Mouse (Mus musculus) stomach, embryonic 15.5 days (tissue): Measurements from ENCODE around the gene Gcg. TPM values are rescaled to one million over a fixed set of nuclear protein-coding genes. Genes with fewer than 3 reads are reported as not detected.

Source experiments
- ATAC-seq: fragments of 200-750 bp; cut with Nextera tagmentation; 2 replicates; pipeline ENCODE4 v1.8.0; 2017; ENCODE audit warnings: low read depth, moderate number of reproducible peaks, moderate TSS enrichment; ENCODE audit not compliant: insufficient read depth, low FRiP score
- H3K27ac ChIP-seq: fragments of 300-500 bp; sonication (generic); 2 replicates; pipeline ENCODE4 v1.5.1; 2015; ENCODE audit warnings: mild to moderate bottlenecking, inconsistent platforms
- H3K27me3 ChIP-seq: fragments of 300-500 bp; sonication (generic); replicated peaks from 2 replicates; pipeline ENCODE4 v1.6.1; 2015; ENCODE audit warnings: inconsistent platforms
- H3K36me3 ChIP-seq: fragments of 300-500 bp; sonication (generic); 2 replicates; pipeline ENCODE4 v1.6.1; 2015; ENCODE audit warnings: inconsistent platforms
- H3K4me1 ChIP-seq: fragments of 300-500 bp; sonication (generic); 2 replicates; pipeline ENCODE4 v1.6.1; 2015; ENCODE audit warnings: inconsistent platforms
- H3K4me2 ChIP-seq: fragments of 300-500 bp; sonication (generic); 2 replicates; pipeline ENCODE4 v1.6.1; 2015; ENCODE audit warnings: mild to moderate bottlenecking, inconsistent platforms
- H3K4me3 ChIP-seq: fragments of 300-500 bp; sonication (generic); replicated peaks from 2 replicates; pipeline ENCODE4 v1.5.1; 2015; ENCODE audit warnings: inconsistent platforms
- H3K9ac ChIP-seq: fragments of 300-500 bp; sonication (generic); 2 replicates; pipeline ENCODE4 v1.6.1; 2015; ENCODE audit warnings: inconsistent platforms
- H3K9me3 ChIP-seq: fragments of 300-500 bp; sonication (generic); 2 replicates; pipeline ENCODE4 v1.6.1; 2016; ENCODE audit warnings: inconsistent platforms
- WGBS: fragments of 180-500 bp; shearing (Covaris S2); methylation state at CpG from one replicate; pipeline ENCODE4 v1.1.7; 2015; 5-methylcytosine and 5-hydroxymethylcytosine counted together
- polyA plus RNA-seq: library from polyadenylated mRNA; unstranded; fragments of >200 nt; fragmentation: Nextera tagmentation; extraction: Ambion mirVana; gene quantifications from 2 replicates; pipeline ENCODE4 v1.2.1, GENCODE M21; 2015

Gene Gcg
- 92.0 and 164 TPM in 2 replicates for polyA plus RNA-seq

- Histone ChIP-seq H3K4me3 (no peak within 1 kb of the TSS), H3K4me2 (no peak within 1 kb of the TSS), H3K36me3 (no peaks in the 10 kb centered on the region), H3K9me3 (no peaks in the 10 kb centered on the region), H3K9ac (no peak within 1 kb of the TSS), H3K27ac (no peak within 1 kb of the TSS), H3K27me3 (no peaks in the 10 kb centered on the region), H3K4me1 (no peaks in the 10 kb centered on the region)
- no peak for ATAC-seq
- 74% methylated on average over 9 of the region's 9 CpGs for WGBS
Measured at GRCm38 (mm10) chr2:62483550-62483949, at the start of gene Gcg. Gene Gcg (minus strand): TSS chr2:62483650.

- no peak overlapping the region for H3K4me2 ChIP-seq
- H3K9ac ChIP-seq = no peak overlapping the region
- H3K27ac ChIP-seq = no peak overlapping the region
- WGBS = 29% methylated on average over 1 of the region's 1 CpGs
- no peak for ATAC-seq
- no peaks in the 10 kb centered on the region for H3K27me3 ChIP-seq
- no peaks in the 10 kb centered on the region for H3K9me3 ChIP-seq
- H3K4me1 ChIP-seq = no peaks in the 10 kb centered on the region
- H3K36me3 ChIP-seq = no peaks in the 10 kb centered on the region
- H3K4me3 ChIP-seq = no peak overlapping the region
Measured at GRCm38 (mm10) chr2:62531065-62531464, 47.6 kb upstream of the Gcg start.

- Histone ChIP-seq H3K4me1 (no peaks in the 10 kb centered on the region), H3K27ac (no peak overlapping the region), H3K27me3 (no peaks in the 10 kb centered on the region), H3K9me3 (no peaks in the 10 kb centered on the region), H3K4me3 (no peak overlapping the region), H3K36me3 (no peaks in the 10 kb centered on the region), H3K4me2 (no peak overlapping the region), H3K9ac (no peak overlapping the region)
- WGBS = 91% methylated on average over 9 of the region's 9 CpGs
- no peak for ATAC-seq
Measured at GRCm38 (mm10) chr2:62526399-62526798, 42.9 kb upstream of the Gcg start.

GRCm38 (mm10) chr2:62517790-62518189 lies 34.3 kb upstream of the Gcg start:
- ATAC-seq = no peak
- Histone ChIP-seq H3K4me1 (no peaks in the 10 kb centered on the region), H3K9ac (no peak overlapping the region), H3K36me3 (no peaks in the 10 kb centered on the region), H3K4me3 (no peak overlapping the region), H3K27ac (no peak overlapping the region), H3K9me3 (no peaks in the 10 kb centered on the region), H3K27me3 (no peaks in the 10 kb centered on the region), H3K4me2 (no peak overlapping the region)
- WGBS = 89% methylated on average over 2 of the region's 2 CpGs

GRCm38 (mm10) chr2:62514477-62514876 lies 31.0 kb upstream of the Gcg start:
- no peaks in the 10 kb centered on the region for H3K27me3 ChIP-seq
- ATAC-seq = no peak
- no peak overlapping the region for H3K9ac ChIP-seq
- no peaks in the 10 kb centered on the region for H3K4me1 ChIP-seq
- H3K4me3 ChIP-seq = no peak overlapping the region
- no peak overlapping the region for H3K27ac ChIP-seq
- H3K4me2 ChIP-seq = no peak overlapping the region
- H3K36me3 ChIP-seq = no peaks in the 10 kb centered on the region
- WGBS = 80% methylated on average over 6 of the region's 6 CpGs
- no peaks in the 10 kb centered on the region for H3K9me3 ChIP-seq

GRCm38 (mm10) chr2:62513477-62513876 lies 30.0 kb upstream of the Gcg start:
- no peak for ATAC-seq
- 86% methylated on average over 15 of the region's 15 CpGs for WGBS
- no peak overlapping the region for H3K9ac ChIP-seq
- no peak overlapping the region for H3K4me3 ChIP-seq
- no peaks in the 10 kb centered on the region for H3K9me3 ChIP-seq
- no peak overlapping the region for H3K27ac ChIP-seq
- no peak overlapping the region for H3K4me2 ChIP-seq
- no peaks in the 10 kb centered on the region for H3K27me3 ChIP-seq
- no peaks in the 10 kb centered on the region for H3K4me1 ChIP-seq
- no peaks in the 10 kb centered on the region for H3K36me3 ChIP-seq

GRCm38 (mm10) chr2:62507130-62507529 lies 23.7 kb upstream of the Gcg start:
- ATAC-seq = no peak
- 58% methylated on average over 5 of the region's 5 CpGs for WGBS
- Histone ChIP-seq H3K9ac (no peak overlapping the region), H3K4me2 (no peak overlapping the region), H3K27me3 (no peaks in the 10 kb centered on the region), H3K4me3 (no peak overlapping the region), H3K4me1 (no peaks in the 10 kb centered on the region), H3K9me3 (no peaks in the 10 kb centered on the region), H3K36me3 (no peaks in the 10 kb centered on the region), H3K27ac (no peak overlapping the region)

GRCm38 (mm10) chr2:62506441-62506840 lies 23.0 kb upstream of the Gcg start:
- Histone ChIP-seq H3K4me1 (no peaks in the 10 kb centered on the region), H3K36me3 (no peaks in the 10 kb centered on the region), H3K4me2 (no peak overlapping the region), H3K27me3 (no peaks in the 10 kb centered on the region), H3K9ac (no peak overlapping the region), H3K4me3 (no peak overlapping the region), H3K27ac (no peak overlapping the region), H3K9me3 (no peaks in the 10 kb centered on the region)
- no peak for ATAC-seq
- WGBS = 65% methylated on average over 2 of the region's 2 CpGs

GRCm38 (mm10) chr2:62504269-62504796 lies 20.9 kb upstream of the Gcg start:
- Histone ChIP-seq H3K4me1 (no peaks in the 10 kb centered on the region), H3K9me3 (no peaks in the 10 kb centered on the region), H3K27ac (no peak overlapping the region), H3K36me3 (no peaks in the 10 kb centered on the region), H3K4me2 (no peak overlapping the region), H3K4me3 (no peak overlapping the region), H3K27me3 (no peaks in the 10 kb centered on the region), H3K9ac (no peak overlapping the region)
- ATAC-seq = no peak
- 81% methylated on average over 4 of the region's 4 CpGs for WGBS

GRCm38 (mm10) chr2:62503326-62503725 lies 19.9 kb upstream of the Gcg start:
- H3K4me1 ChIP-seq = no peaks in the 10 kb centered on the region
- no peak for ATAC-seq
- 75% methylated on average over 5 of the region's 5 CpGs for WGBS

GRCm38 (mm10) chr2:62502516-62502915 lies 19.1 kb upstream of the Gcg start:
- Histone ChIP-seq H3K4me3 (no peak overlapping the region), H3K9me3 (no peaks in the 10 kb centered on the region), H3K4me2 (no peak overlapping the region), H3K36me3 (no peaks in the 10 kb centered on the region), H3K27ac (no peak overlapping the region), H3K27me3 (no peaks in the 10 kb centered on the region), H3K4me1 (no peaks in the 10 kb centered on the region), H3K9ac (no peak overlapping the region)
- no peak for ATAC-seq
- WGBS = 78% methylated on average over 4 of the region's 4 CpGs

More at GRCm38 (mm10) chr2:62503326-62503725, 19.9 kb upstream of the Gcg start:
- H3K27ac ChIP-seq = no peak overlapping the region
- H3K4me2 ChIP-seq = no peak overlapping the region
- H3K36me3 ChIP-seq = no peaks in the 10 kb centered on the region
- no peaks in the 10 kb centered on the region for H3K9me3 ChIP-seq
- H3K9ac ChIP-seq = no peak overlapping the region
- no peaks in the 10 kb centered on the region for H3K27me3 ChIP-seq
- no peak overlapping the region for H3K4me3 ChIP-seq

- 80% methylated on average over 5 of the region's 5 CpGs for WGBS
- H3K27ac ChIP-seq = no peak overlapping the region
- no peak for ATAC-seq
- no peaks in the 10 kb centered on the region for H3K36me3 ChIP-seq
- H3K9me3 ChIP-seq = no peaks in the 10 kb centered on the region
- no peaks in the 10 kb centered on the region for H3K4me1 ChIP-seq
- no peak overlapping the region for H3K9ac ChIP-seq
- no peaks in the 10 kb centered on the region for H3K27me3 ChIP-seq
- no peak overlapping the region for H3K4me3 ChIP-seq
- no peak overlapping the region for H3K4me2 ChIP-seq
Measured at GRCm38 (mm10) chr2:62498821-62499220, 15.4 kb upstream of the Gcg start.

GRCm38 (mm10) chr2:62498086-62498485 lies 14.6 kb upstream of the Gcg start:
- ATAC-seq = no peak
- Histone ChIP-seq H3K27ac (no peak overlapping the region), H3K4me2 (no peak overlapping the region), H3K9me3 (no peaks in the 10 kb centered on the region), H3K36me3 (no peaks in the 10 kb centered on the region), H3K4me3 (no peak overlapping the region), H3K9ac (no peak overlapping the region), H3K27me3 (no peaks in the 10 kb centered on the region), H3K4me1 (no peaks in the 10 kb centered on the region)
- 92% methylated on average over 4 of the region's 4 CpGs for WGBS
